Mouse (Mus musculus) adrenal gland, postnatal 36 days (tissue): ENCODE data around the gene Csk. TPM values are rescaled to one million over a fixed set of nuclear protein-coding genes. Genes with fewer than 3 reads are reported as not detected.
A peak's percentile ranks its signal among the peaks of the same experiment; 100 is the strongest.

Experiments used
- DNase-seq, 2 experiments: peaks; one replicate each; pipeline ENCODE4 v3.0.0; 2021; ENCODE audit warnings: mixed read lengths in 1 of 2
- total RNA-seq, 2 experiments: library from RNA; stranded (reverse); gene quantifications; 2 replicates each; pipeline ENCODE4 v1.2.3; 2021

The Csk gene
- total RNA-seq, 2 experiments from 2014 or later = 61.9 to 92.6 TPM

DNA sequence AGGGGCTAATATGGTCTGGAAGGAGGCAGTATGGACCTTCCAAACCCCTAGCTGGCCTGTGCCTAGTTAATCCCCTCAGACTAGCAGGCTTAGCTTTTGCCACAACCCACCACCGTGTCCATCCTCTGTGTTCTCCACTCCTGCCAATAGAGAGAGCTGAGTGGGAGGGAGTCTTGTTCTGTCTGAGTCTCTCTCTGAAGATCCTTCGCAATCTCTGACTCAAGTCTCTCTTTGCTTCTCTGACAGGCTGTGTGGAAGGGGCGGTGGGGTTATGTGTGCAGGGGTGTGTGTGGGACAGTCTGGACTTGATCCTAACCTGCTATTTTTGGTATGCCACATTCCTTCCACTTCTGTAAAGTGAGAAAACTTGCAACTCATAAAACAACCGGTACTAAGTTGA lies 48.6 kb downstream of the Csk start:
- no peak for DNase-seq

DNA sequence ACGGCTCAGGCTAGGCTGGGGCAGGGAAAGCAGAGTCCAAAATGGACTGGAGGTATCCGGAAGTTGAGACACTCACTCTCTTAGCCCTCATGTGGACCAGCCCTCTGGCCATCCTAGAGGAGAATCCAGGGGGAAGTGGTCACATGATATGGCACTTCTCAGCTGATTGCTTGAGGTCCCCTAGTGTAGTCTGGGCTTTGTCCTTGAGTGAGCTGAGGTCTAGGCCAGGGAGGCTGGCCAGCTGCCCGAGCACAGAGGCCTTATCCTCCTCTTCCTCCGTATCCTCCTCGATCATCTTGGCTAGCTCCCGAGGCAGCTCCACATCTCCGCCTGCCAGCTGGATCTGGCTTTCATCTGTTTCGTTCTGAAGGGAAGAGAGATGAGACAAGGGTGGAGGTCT lies 51.3 kb downstream of the Csk start:
- peak in 1 of 2 experiments; percentile 24 for DNase-seq

DNA sequence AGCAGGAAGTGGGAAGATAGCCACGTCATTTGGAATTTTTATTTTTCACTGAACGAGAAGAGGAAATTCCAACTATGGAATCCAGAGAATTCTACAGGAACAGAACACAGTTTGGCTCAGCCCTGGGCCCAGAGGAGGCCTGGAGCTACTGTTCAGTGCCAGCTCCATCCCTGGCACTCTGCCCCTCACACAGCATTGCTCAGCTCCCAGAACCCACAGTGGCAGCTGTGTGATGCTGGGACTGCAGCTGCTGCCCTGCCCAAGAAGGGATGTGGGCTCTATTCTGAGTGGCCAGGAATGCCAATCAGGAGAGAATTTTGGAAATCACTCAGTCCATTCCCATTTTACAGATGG lies 52.1 kb downstream of the Csk start:
- no peak for DNase-seq

DNA sequence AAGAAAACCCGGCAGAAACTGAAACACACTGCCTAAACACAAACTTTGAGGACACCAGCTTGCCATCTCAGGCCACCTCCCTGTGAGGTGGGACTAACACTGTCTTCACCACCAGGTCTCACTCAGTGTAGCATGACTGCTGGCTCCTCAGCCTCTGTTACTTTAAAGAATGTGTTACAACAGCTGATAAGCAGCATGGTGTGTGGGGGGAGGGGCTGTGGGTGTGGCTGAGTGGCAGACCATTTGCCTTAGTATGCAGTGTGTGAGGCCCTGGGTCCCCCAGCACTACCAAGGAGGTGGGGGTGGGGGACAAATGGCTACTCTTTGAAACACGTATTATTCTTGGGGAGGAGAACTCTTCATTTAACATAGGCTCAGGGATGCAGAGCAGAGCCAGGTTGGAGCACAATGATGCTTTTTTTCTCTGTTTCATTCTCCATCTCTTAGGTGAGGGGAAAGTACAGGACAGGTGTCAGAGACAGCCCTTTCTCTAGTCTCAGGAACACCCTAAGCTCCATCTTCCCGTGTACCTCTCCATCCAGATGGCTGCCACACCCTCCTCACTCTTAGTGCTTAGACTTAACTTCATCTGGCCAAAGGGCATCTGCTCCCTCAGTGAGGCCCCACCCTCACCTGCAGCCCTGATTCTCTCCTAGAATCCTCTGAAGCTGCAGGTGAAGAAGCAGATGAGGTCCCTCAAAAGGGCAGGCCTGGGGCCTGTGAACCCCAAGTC lies 52.6 kb downstream of the Csk start:
- DNase-seq = no peak

DNA sequence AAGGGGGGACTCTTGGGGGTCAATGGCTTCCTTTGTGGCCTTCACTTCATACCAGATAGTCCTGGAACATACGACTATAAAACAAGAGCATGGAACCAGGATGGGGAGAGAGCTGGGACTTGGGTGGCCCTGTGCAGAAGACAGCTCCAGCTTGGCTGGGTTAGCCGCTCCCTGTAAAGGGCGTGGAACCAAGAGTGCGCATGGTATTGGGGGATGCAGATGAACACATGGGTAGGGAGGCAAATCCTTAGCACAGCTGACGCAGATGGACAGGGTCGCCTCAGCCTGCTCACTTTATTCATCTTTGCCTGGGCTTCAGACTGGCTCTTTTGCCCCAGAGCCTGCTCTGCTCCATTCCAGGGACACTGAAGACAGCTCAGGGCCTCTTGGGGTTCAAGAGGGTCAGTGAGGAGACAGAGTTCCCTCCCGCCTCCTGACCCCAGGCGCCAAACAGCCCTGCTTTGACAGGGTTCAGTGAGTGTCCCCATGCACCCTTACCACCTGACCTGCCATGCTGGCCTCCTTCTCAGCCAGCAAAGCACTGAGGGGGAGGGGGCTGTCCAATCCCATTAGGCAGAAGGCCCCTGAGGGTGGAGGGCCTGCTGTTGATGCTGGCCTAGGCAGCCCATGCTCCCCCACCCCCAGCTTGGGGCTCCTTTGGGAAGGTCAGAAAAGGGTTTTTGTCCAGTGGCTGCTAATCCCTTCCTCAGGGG lies 54.4 kb downstream of the Csk start:
- DNase-seq = no peak

DNA sequence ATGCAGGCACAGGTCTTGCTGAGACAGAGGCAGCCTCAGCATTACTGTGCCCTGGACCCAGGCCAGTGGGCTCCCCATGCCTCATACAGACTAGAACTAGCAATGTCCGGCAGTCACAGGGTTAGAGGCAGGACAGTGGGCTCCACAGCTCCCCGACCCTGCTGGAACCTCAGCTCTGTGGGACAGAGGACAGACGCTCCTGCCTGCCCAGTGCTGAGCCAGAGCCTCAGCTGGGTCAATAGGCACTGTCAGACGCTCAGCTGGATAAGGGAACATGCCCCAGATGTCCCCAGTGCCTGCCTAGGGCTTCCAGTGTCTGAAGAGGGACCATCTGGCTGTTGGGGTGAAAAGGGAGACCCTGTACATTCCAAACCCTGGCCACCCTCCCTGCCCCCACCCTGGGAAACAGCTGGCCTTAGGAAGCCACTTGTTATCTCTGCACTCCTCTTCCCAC lies 55.5 kb downstream of the Csk start:
- DNase-seq = no peak

DNA sequence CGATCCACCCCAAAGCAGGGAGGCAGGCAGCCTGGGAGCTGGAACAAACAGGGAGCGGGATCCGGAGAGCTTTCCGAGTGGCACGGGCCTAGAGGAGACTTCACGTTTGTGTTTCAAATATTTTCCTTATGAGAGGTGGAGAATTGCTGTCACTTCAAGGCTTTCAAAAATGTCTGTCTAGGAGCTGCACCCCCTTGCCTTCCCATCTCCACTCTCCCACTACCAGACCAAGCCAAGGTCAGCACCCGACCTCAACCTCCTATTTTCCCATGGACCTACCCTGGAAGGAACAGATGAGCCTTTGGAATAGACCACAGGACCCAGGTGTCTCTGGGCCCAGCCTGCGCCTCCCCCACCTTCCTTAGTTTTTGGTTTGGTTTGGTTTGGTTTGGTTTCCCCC lies 56.2 kb downstream of the Csk start:
- DNase-seq = no peak

DNA sequence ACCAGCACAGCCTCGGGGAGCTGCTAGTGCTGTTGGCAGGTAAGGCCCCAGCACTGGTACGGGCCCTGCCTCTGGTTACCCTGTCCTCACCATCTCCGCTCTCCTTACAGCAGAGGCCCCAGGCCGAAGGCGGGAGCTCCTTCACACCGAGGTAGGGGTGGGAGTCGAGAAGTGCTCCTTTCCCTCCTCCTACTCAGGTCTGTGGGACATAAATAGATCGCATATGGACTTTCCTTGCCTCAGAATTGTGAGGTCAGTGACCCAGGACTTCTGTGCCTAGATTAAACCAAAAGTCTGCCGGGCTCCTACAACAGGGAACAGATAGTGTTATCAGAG lies 59.3 kb downstream of the Csk start:
- no peak for DNase-seq

DNA sequence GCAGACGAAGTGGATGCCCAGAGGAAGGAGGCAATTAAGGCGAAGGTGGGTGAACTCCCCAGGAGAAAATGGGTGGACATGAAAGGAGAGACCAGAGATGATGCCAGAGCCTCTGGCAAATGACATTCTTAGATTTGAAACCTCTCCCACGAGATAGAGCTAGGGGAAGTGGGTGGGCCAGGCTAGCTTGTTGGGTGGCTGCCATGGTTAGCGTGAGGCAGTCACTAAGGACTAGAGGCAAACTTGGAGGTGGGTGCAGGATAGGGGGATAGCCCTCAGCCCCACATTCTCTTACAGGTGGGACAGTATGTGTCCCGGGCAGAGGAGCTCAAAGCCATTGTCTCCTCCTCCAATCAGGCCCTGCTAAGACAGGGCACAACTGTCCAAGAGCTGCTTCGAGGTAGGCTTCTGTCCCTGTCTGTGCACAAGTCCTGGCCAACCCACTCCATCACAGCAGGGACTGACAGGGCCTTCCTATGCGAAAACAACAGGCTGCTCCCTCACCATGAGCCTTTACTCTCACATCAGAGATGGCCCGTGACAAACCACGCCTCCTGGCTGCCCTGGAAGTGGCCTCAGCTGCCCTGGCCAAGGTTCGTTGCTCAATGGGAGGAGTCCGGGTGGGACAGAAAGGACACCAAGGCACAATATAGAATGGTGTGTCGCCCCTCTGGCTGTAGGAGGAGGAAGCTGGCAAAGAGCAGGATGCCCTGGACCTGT lies 59.8 kb downstream of the Csk start:
- DNase-seq = no peak

DNA sequence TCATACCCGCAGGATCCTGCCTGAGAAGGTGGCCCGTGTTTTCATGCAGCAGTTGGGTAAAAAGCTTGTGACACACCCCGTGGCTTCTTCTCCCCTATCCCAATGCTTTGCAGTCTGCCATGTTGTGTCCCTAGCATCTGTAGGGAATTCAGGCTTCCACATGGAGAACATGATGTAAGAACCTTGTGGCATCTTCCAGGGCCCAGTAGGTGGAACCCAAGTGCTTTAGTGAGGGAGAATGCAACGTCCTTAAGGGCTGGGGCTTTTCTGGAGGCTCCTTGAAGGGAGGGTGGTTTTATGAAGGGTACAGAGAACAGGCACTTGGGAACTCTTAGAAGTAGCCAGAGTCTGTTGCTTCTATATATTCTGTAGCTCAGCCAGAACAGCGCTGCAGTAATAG lies 62.7 kb downstream of the Csk start:
- DNase-seq = no peak

DNA sequence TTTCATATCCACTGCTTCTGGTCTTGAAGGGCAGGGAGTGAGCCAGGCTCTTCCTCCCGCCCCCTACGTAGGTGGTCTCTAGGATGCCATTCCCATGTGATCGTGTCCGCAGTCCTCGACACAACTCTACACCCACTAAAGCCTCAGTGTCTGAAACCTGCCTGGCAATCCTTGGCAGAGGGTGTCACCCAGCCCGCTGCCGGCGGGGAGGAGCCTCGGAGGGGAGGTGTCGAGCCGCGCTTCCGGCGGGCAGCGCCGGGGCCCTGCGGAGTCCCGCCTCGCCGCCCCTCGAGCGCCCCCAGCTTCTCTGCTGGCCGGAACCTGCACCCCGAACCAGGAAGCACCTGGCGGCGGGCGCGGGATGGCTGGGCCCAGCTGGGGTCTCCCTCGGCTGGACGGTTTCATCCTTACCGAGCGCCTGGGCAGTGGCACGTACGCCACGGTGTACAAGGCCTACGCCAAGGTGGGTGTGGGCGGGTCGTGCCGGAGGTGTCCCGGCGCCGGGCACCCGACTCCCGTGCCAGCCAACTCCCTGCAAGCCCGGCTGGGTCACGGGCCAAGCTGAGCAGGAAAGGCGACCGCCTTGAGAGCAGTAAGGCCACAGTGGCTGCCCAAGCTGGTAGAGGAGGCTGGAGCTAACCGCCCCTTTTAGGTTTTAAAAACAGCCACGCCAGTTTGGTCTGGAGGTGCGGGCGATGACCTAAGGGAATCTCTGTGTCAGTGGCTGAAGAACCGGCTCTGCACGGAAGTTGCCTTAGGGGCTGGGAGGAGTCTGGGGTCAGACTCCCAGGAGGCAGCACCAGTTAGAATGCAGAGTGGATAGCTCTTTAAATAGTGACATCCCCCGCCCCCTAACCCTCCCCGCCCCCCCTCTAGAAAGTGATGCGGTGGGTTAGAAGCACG lies 64.0 kb downstream of the Csk start, which contains the start of gene Ulk3:
Gene Ulk3, plus strand, starts transcription at position 229 of the 903 bp plus-strand sequence.
- peak; percentile 91 to 92 for DNase-seq

DNA sequence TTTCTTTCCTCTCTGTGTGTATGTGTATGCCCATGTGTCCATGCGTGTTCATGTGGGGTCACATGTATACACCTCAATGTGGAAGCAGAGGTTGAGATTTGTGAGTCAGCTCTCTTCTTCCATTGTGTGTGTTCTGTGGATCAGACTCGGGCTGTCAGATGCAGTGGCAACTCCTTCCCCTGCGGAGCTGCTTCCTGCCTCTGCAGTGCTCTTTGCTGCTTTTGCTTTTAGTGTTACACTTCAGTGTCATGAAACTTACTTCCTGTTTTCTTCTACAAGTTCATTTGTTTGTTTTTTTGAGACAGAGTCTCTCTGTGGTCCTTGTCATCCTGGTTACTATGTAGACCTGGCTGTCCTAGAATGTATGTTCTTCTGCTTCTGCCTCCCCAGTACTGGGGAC lies 68.4 kb downstream of the Csk start:
- DNase-seq = no peak

DNA sequence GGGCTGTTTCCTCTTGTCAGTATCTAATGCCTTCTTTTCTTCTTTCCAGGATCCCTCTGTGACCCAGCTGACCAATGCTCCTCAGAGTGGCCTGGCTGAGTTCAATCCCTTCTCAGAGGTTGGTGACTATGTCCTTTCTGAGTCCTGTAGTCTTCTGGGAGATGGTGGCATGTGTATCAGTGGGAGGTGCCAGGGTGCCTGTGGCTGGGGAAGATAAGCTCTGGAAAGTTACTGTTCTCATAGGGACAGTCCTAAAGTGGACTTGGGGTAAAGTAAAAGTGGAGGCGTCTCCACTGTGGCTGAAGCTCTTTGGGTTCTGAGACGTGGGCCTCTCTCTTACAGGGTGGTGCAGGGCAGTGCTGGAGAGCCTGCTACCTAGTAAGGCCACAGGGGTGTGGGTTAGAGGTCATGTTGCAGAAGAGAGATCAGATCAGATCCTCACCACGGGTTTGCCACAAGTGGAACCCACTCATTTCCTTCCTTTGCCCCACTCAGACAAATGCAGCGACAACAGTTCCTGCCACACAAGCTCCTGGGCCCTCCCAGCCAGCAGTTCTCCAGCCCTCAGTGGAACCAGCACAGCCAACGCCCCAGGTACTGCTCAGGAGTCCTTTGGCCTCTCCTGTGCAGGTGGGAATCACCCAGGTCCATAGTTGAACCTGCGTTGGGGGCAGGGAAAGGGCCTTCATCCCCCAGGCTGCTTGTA lies 76.1 kb downstream of the Csk start:
- DNase-seq = no peak

Other genes with a start within 250 kb of the Csk start
- gene Ppcdc, start 213.5 kb downstream of the Csk start, total RNA-seq = 10 to 100 TPM; 14.0 to 19.4 TPM
- 10 to 100 TPM in 1 of 2 experiments, 1 to 10 TPM in 1; 8.4 to 12.3 TPM for gene Scamp5, start 185.6 kb downstream of the Csk start, total RNA-seq
- 1 to 10 TPM; 1.4 to 4.0 TPM for gene Rpp25, start 149.6 kb downstream of the Csk start, total RNA-seq
- 100 to 1,000 TPM; 547 to 578 TPM for gene Cox5a, start 132.4 kb downstream of the Csk start, total RNA-seq
- gene Fam219b, start 116.1 kb downstream of the Csk start, total RNA-seq = 10 to 100 TPM; 25.2 to 26.3 TPM
- gene Mpi, start 100.9 kb downstream of the Csk start, total RNA-seq = 10 to 100 TPM; 37.0 to 39.6 TPM
- gene Scamp2, start 92.7 kb downstream of the Csk start, total RNA-seq = 10 to 100 TPM; 56.4 to 56.9 TPM
- 10 to 100 TPM; 12.6 to 14.3 TPM for gene Ulk3, start 64.2 kb downstream of the Csk start, total RNA-seq
- not detected for gene Cplx3, start 47.4 kb downstream of the Csk start, total RNA-seq
- not detected for gene Lman1l, start 32.9 kb downstream of the Csk start, total RNA-seq
- gene Cyp1a2, start 30.1 kb upstream of the Csk start, total RNA-seq = under 1 TPM in 1 of 2 experiments, not detected in 1; 0.40 TPM
- under 1 TPM in 1 of 2 experiments, not detected in 1; 0.13 TPM for gene Cyp1a1, start 34.3 kb upstream of the Csk start, total RNA-seq
- gene Edc3, start 54.9 kb upstream of the Csk start, total RNA-seq = 1 to 10 TPM; 8.5 to 9.9 TPM
- gene Clk3, start 112.2 kb upstream of the Csk start, total RNA-seq = 10 to 100 TPM; 60.4 to 72.2 TPM
- gene Arid3b, start 183.2 kb upstream of the Csk start, total RNA-seq = 1 to 10 TPM; 3.8 to 6.7 TPM